Mouse (Mus musculus): ENCODE measurements around the gene Nefh.

DNA sequence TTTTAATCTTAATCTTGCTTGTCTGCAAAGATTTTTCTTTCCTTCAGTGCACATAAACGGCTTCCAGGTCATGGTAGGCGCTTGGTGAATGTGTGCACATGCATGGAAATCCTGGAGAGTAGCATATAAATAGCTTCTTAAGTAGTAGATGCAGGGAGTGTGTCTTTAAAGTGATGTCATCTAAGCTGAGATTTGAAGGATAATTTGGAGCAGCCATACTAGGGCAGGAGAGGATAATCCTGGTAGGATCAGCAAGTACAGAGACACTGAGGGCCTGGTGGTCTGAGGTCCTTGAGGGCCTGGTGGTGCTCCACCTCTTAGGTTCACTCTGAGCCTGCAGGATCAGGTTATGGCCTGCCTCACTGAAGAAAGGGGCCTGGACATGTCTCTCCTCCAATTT, 44.6 kb upstream of the Nefh start:
- TF ChIP-seq POLR2A (IDR thresholded peaks at IDR 0.05; ENCODE audit: extremely low read depth, insufficient read depth, low read length) (no peak), CTCF (IDR thresholded peaks at IDR 0.05; ENCODE audit: extremely low read depth, insufficient read depth, low read length) (no peak)

Measured in cortical plate, adult 2 months (tissue).